Mouse (Mus musculus): Measurements from ENCODE around the gene Thtpa. TPM values are rescaled to one million over a fixed set of nuclear protein-coding genes. Genes with fewer than 3 reads are reported as not detected.

The Thtpa gene
- total RNA-seq (2022): 10 to 100 TPM; 16.1 to 22.6 (median 21.0) TPM

DNA sequence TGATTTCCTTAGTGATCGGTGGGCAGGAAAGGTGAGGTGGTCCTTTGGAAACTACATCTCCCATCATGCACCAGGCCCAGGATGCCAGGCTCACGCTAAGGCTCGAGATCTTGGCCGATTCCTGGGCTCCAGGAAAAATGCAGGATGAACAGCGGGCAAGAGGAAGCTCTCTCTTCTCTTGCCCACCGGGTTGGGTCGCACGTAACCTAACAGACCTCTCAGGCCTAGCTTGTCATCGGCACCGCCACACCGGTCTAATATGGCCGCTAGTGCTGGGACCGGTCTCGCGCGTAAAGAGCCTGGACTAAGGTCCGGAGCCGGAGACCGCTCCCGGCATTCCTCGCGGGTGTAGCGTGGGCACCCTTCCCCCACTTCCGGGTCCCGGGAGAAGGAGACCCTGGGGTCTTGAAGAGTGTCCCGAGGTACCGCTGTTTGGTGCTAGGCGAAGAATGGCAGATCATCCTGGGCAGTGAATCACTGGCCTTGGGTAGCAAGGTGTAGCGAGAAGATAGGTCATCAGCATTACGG, at the start of gene Thtpa:
TSS of gene Thtpa (plus strand) at position 81 of the 528 bp plus-strand sequence.
- peak; percentile 72 for DNase-seq

GRCm38 (mm10) chr14:55047971-55048531, 46.5 kb upstream of the Thtpa start:
- no peak for DNase-seq

GRCm38 (mm10) chr14:55052496-55052895, 42.1 kb upstream of the Thtpa start:
- DNase-seq: no peak

DNA sequence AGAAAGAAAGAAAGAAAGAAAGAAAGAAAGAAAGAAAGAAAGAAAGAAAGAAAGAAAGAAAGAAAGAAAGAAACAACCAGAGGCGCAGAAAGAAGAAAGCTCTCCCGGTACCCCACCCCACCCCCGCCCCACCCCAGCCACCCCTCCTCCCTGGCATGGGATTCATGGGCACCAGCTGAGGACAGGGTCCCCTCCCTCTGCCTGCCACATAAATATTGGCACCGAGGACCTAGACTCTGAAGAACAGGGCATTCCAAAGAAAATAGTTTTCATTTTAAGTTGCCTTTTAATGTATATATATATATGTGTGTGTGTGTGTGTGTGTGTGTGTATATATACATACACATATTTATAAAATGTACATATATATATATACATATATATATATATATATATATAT, 41.5 kb upstream of the Thtpa start:
- DNase-seq: no peak

DNA sequence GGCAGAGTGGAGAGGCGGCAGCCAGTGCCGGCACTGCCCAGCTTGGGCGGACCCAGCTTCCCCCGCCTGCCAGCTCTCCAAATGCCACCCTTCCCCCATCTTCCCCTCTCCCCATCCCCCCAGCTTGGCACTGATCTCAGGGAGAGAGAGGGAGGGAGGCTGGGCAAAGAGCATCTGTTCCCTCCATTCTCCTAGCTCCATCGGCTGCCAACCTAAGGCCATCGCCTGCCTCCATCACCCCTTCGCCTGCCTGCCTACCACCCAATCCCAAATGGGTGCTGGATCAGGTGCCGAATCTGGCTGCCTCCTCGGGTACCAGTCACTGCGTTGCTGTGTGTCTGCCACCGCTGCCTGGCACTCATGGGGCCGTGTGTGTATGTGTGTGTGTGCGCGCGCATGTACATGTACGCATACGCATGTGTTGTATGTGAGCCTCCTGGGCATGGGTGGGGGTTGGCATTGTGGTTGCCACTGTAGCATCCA, 40.8 kb upstream of the Thtpa start:
- DNase-seq: no peak

GRCm38 (mm10) chr14:55054191-55054749, 40.3 kb upstream of the Thtpa start:
- no peak for DNase-seq

- peak; percentile 92 for DNase-seq
Observed at GRCm38 (mm10) chr14:55055167-55055834, 39.3 kb upstream of the Thtpa start.

DNA sequence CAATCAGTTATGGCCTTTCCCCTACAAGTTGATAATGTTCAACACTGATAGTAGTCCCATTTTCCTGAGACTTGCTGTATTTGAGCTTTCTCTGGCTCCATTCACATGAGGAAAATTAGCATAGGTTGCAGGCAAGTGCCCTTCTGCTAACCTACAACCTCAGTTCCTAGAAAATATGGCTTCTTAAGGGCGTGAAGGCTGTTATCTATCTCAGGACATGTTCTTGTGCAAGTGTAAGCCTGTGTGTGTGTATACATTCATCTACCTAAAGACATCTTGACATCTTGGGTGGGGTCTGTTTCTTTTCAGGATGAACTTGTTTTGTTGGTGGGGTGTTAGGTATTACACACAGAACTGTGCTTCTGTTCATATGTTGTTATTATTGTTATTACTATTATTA, 35.6 kb upstream of the Thtpa start:
- DNase-seq: no peak

DNA sequence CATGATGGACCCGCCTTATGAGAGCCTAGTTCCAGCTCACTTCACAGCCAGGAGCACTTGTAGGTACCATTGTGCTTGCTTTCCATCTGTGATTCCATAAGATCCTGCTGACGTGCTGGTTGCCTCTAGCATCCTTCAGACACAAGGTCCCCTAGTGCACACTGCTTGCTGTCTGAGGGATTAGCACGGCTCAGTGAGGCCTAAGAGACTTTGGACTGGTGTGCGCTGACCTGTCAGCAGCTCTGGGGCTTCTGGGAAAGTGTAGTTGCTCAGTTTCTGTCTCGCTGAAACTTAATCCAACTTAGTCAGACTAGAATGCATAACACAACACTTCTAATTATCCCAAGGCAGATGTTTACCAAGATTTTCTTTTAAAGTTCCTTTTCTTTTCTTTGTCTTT, 34.7 kb upstream of the Thtpa start:
- DNase-seq: no peak

DNA sequence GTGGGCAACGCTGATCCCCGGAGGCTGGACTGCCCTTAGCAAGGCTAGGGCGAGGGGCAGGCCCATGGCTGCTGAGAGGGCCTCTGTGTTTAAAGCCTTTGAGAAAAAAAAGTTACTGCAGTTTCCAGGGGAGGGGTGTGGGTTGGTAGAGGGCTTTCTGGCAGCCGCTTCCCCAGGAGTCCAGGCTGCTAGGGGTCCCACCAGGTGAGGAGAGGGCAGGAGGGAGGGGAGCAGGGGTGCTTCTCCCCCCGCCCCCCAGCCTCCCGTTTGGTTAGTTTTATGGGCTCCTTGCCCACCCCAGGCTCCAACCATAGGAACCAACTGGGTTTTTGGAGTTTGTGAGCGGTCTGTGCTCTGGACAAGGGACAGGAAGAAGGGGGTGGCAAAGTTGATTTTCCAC, 32.7 kb upstream of the Thtpa start:
- DNase-seq: no peak

DNA sequence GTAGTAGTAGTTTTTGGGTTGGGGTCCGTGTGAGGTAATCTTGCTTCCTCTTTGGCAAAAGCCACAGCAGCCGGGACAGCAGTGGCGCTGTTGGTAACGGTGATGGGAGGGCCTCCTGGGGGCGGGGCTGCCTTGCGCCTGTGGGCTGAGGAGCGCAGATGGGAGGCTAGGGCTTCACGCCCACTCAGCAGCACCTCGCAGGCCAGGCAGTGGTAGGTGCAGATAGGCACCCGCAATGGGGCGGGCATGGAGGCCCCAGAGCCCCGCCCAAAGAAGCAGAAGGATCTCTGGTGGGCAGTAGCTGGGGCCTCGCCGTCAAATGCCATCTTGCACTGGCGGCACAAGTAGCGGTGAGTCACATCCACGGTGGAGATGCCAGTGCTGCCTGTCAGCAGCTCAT, 32.0 kb upstream of the Thtpa start:
- no peak for DNase-seq

GRCm38 (mm10) chr14:55063117-55063516, 31.5 kb upstream of the Thtpa start:
- DNase-seq: no peak

DNA sequence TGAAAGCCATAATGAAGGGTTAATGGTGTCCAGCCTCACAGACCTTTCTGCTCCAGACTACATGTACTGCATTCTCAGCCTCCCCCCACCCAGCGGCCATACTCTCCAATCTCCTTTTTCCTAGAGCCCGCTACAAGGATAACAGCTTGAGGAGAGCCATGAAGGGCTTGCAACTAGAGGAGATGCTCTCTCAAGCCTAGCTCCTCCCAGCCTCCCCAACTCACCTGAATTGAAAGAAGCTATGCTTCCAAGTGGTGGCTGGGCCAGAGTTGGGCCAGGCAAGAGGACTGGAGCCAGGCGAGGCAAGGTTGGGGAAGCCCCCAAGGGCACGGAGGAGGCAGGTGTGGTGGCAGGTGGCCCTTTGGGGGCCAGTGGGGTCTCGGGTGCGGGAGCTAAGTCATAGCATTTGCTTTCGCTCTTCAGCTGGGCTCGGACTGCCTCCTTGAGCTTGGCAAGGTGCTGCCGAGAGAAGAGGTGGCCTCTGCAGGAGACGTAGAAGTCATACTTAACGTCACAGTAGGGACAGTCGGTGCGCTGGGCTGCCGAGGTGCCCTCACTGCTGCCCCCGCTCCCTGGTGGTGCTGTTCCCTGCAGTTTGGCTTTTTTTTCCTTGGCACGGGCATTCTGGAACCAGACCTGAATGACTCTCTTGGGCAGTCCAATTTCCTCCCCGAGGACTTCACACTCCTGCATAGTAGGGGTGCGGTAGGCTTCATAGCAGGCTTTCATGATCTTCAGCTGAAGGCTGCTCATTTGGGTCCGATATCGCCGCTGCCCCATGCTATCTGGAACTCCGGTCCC, 30.8 kb upstream of the Thtpa start:
- no peak for DNase-seq

DNA sequence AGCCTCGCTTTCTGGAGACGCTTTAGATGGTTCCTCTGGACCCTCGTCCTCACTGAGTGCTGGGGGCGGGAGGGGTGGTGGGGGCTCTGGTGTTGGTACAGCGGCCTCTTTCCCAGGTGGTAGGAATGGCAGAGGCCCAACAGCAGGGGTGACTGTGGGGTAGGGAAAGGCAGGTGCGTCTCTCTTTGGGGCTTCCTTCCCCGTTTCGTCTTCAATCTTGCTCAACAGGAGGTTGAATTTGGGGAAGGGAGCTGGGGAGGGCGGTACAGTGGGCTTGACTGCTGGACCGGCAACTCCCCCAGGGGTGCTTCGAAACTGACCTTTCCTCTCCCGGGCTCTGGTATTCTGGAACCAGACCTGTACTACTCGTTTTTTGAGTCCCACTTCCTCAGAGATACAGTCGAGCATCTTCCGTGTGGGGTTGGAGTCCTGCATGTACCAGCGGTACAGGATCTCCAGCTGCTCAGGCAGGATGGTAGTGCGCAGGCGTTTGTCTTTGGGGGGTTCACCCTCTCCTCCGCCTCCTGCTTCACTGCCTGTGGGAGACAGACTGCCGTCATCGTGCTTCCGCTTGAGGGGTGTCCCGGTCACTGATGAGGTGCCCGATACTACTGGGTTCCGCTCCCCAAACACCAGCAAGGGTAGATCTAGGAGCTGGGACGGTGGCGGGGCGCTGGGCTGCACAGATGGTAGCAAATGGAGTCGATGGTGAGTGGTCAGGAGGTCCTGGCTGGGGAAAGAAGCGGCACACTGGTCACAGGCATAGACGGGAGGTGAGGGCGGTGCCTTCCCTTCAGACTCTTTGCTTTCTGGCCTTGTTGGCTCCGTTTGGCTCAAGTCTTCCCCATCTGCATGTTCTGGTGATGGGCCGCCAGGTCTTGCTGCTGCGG, 29.9 kb upstream of the Thtpa start:
- DNase-seq: no peak

- no peak for DNase-seq
Observed at GRCm38 (mm10) chr14:55065391-55065790, 29.2 kb upstream of the Thtpa start.

GRCm38 (mm10) chr14:55066042-55066441, 28.5 kb upstream of the Thtpa start:
- DNase-seq: no peak

DNA sequence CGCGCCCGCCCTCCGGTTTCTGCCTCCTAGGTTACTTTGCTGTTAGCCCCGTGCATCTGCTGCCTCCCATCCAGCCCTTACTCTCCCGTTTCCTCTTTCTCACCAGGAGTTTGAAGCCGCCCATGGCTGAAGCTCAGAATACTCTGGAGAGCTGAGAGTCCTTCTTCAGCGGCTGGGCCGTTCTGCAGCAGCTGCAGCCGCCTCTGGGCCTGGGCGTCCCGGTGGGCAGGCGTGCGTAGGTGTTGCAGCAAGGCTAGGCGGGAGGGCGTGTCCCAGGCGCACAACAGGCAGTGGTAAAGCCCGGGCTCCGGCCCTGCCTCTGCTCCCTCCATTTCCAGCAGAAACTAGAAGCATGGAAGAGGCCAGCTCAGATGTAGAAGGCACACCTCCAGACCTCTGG, 22.8 kb upstream of the Thtpa start:
- DNase-seq: no peak

GRCm38 (mm10) chr14:55074416-55074815, 20.2 kb upstream of the Thtpa start:
- no peak for DNase-seq

DNA sequence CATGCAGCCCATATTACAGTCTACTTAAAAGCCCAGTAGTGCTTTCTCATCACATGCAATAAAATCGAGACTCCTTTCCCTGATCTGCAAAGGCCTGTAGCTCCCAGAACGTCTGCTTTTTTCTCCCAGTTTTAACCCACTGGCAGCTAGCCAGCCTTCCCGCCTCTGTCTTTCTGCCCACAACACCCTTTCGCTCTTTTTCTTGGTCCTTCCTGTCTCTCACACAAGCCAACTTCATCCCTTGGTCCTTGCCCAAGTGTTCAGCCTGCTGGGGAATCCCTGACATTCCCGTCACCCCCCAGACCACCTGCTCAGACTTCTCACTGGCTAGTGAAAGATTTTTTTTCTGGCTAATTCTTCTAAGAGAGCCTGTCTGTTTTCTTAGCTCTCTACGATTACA, 18.4 kb upstream of the Thtpa start:
- DNase-seq: no peak

GRCm38 (mm10) chr14:55076956-55077355, 17.6 kb upstream of the Thtpa start:
- no peak for DNase-seq

- no peak for DNase-seq
Observed at GRCm38 (mm10) chr14:55077481-55078365, 16.9 kb upstream of the Thtpa start.

Data from adrenal gland, adult 8-10 months (tissue).